Mouse (Mus musculus): Measurements from ENCODE around the gene Tarsl2. TPM values are rescaled to one million over a fixed set of nuclear protein-coding genes. Genes with fewer than 3 reads are reported as not detected.

Tarsl2 gene
- polyA plus RNA-seq, 1 experiment, result 17.9 TPM

GRCm38 (mm10) chr7:65639821-65640382 lies 4.8 kb upstream of the Tarsl2 start:
- no peak for TF ChIP-seq CTCF (IDR thresholded peaks at IDR 0.05; ENCODE audit: borderline replicate concordance, insufficient read depth, low read depth, low read length)
- TF ChIP-seq POLR2A (IDR thresholded peaks at IDR 0.05; ENCODE audit: borderline replicate concordance, insufficient read depth, low read length), result no peak
- DNase-seq, result no peak
- no peaks in the 10 kb centered on the region for H3K27me3 ChIP-seq (ENCODE audit: control insufficient read depth, insufficient read depth, low read length)
- no peak overlapping the region for H3K27ac ChIP-seq (ENCODE audit: insufficient read depth, low read length)
- H3K4me1 ChIP-seq (ENCODE audit: control insufficient read depth, insufficient read depth, low read length), result no peaks in the 10 kb centered on the region
- H3K4me3 ChIP-seq (replicated peaks; ENCODE audit: insufficient read depth, low read depth, low read length), result no peak overlapping the region
- 53% methylated on average over 6 of the region's 6 CpGs for WGBS

GRCm38 (mm10) chr7:65640672-65641071 lies 4.0 kb upstream of the Tarsl2 start:
- TF ChIP-seq POLR2A (IDR thresholded peaks at IDR 0.05; ENCODE audit: borderline replicate concordance, insufficient read depth, low read length) (no peak), CTCF (IDR thresholded peaks at IDR 0.05; ENCODE audit: borderline replicate concordance, insufficient read depth, low read depth, low read length) (no peak)
- Histone ChIP-seq H3K27me3 (ENCODE audit: control insufficient read depth, insufficient read depth, low read length) (no peaks in the 10 kb centered on the region), H3K27ac (ENCODE audit: insufficient read depth, low read length) (no peak overlapping the region), H3K4me1 (ENCODE audit: control insufficient read depth, insufficient read depth, low read length) (no peaks in the 10 kb centered on the region), H3K4me3 (replicated peaks; ENCODE audit: insufficient read depth, low read depth, low read length) (no peak overlapping the region)
- DNase-seq, result no peak
- WGBS, result 92% methylated on average over 6 of the region's 6 CpGs

- H3K27me3 ChIP-seq (ENCODE audit: control insufficient read depth, insufficient read depth, low read length), result no peaks in the 10 kb centered on the region
- no peak overlapping the region for H3K27ac ChIP-seq (ENCODE audit: insufficient read depth, low read length)
- TF ChIP-seq POLR2A (IDR thresholded peaks at IDR 0.05; ENCODE audit: borderline replicate concordance, insufficient read depth, low read length), result no peak
- peak; percentile 47; the same call in 1 of the 2 replicates for TF ChIP-seq CTCF (IDR thresholded peaks at IDR 0.05; ENCODE audit: borderline replicate concordance, insufficient read depth, low read depth, low read length)
- DNase-seq, result no peak
- no peaks in the 10 kb centered on the region for H3K4me1 ChIP-seq (ENCODE audit: control insufficient read depth, insufficient read depth, low read length)
- no peak overlapping the region for H3K4me3 ChIP-seq (replicated peaks; ENCODE audit: insufficient read depth, low read depth, low read length)
- WGBS, result 70% methylated on average over 6 of the region's 6 CpGs
These were observed 2.1 kb upstream of the Tarsl2 start for GRCm38 (mm10) chr7:65642371-65643304.

DNA sequence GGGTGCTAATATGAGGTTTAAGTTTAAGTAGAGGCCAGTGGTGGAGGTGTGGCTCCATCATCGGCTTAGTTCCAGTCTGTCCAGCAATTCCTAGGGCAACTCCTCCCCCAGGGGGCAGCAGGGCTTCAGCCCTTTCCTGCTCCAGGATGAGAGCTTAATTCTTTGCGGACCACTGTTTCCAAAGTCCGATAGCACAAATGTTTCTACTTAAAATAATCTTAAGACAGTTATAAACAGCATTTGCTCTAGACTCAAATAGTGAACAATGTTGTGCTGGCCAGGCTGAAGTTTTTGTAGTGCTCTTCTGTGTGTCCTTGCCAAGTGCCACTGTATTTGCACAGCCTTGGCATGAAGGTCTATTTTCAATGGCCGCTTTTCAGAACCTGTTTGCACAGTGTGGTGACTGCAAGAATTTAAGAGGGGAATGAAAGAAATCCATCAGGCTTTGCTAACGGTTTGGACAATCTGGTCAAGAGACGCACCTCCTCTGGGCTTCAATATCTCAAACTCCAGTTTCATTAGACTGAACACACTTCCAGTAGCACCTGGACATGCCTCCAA lies 757 bp upstream of the Tarsl2 start:
- no peak overlapping the region for H3K27ac ChIP-seq (ENCODE audit: insufficient read depth, low read length)
- no peaks in the 10 kb centered on the region for H3K27me3 ChIP-seq (ENCODE audit: control insufficient read depth, insufficient read depth, low read length)

DNA sequence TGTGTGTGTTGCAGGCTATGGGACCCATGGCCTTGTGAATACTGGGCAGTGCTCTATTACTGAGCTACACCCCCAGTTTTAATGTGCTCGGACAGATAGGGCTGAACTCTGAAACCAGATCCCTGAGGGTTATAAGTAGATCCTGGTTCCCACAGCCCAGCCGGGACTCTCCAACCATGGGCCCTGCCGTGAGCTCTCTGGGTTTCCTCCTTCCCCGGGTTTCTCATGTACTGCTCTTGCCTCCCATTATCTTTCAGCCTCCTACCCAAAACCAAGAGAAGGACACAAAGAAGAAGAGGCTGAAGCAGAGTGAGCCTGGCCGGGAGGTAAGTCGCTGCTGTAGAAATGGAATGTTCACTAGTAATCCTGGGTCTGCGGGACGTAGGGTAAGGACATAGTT lies 1.3 kb downstream of the Tarsl2 start:
- DNase-seq, result no peak
- WGBS, result 93% methylated on average over 8 of the region's 8 CpGs
- TF ChIP-seq POLR2A (IDR thresholded peaks at IDR 0.05; ENCODE audit: borderline replicate concordance, insufficient read depth, low read length) (no peak), CTCF (IDR thresholded peaks at IDR 0.05; ENCODE audit: borderline replicate concordance, insufficient read depth, low read depth, low read length) (no peak)
- Histone ChIP-seq H3K4me3 (replicated peaks; ENCODE audit: insufficient read depth, low read depth, low read length) (no peak overlapping the region), H3K27me3 (ENCODE audit: control insufficient read depth, insufficient read depth, low read length) (no peaks in the 10 kb centered on the region), H3K27ac (ENCODE audit: insufficient read depth, low read length) (no peak overlapping the region), H3K4me1 (ENCODE audit: control insufficient read depth, insufficient read depth, low read length) (no peaks in the 10 kb centered on the region)

More for the DNA sequence above, 757 bp upstream of the Tarsl2 start:
- peak in 1 of 2 experiments; percentile 17 for DNase-seq
- Histone ChIP-seq H3K4me1 (ENCODE audit: control insufficient read depth, insufficient read depth, low read length) (no peaks in the 10 kb centered on the region), H3K4me3 (replicated peaks; ENCODE audit: insufficient read depth, low read depth, low read length) (peak overlapping the region; percentile 55)
- 11% methylated on average over 6 of the region's 6 CpGs for WGBS
- TF ChIP-seq CTCF (IDR thresholded peaks at IDR 0.05; ENCODE audit: borderline replicate concordance, insufficient read depth, low read depth, low read length) (no peak), POLR2A (IDR thresholded peaks at IDR 0.05; ENCODE audit: borderline replicate concordance, insufficient read depth, low read length) (no peak)

DNA sequence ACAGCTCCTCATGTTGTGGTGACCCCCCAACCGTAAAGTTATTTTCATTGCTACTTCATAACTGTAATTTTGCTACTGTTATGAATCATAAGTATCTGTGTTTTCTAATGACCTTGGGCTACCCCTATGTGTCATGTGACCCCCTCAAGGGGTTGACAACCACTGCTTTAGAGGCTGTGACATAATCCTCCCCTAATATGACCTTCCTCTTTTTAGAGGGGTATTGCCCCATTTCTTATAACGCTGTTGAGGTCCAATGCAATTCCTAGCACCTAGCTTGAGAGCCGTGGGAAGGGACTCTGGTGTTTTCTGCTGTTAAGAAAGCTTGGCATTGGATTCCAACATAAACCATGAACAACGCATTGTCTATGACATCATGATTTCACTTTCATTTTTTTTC lies 6.0 kb downstream of the Tarsl2 start:
- WGBS, result 94% methylated on average over 4 of the region's 4 CpGs
- TF ChIP-seq POLR2A (IDR thresholded peaks at IDR 0.05; ENCODE audit: borderline replicate concordance, insufficient read depth, low read length) (no peak), CTCF (IDR thresholded peaks at IDR 0.05; ENCODE audit: borderline replicate concordance, insufficient read depth, low read depth, low read length) (no peak)
- Histone ChIP-seq H3K27ac (ENCODE audit: insufficient read depth, low read length) (no peak overlapping the region), H3K4me3 (replicated peaks; ENCODE audit: insufficient read depth, low read depth, low read length) (no peak overlapping the region), H3K4me1 (ENCODE audit: control insufficient read depth, insufficient read depth, low read length) (no peaks in the 10 kb centered on the region), H3K27me3 (ENCODE audit: control insufficient read depth, insufficient read depth, low read length) (no peaks in the 10 kb centered on the region)
- no peak for DNase-seq

GRCm38 (mm10) chr7:65657490-65658120 lies 12.9 kb downstream of the Tarsl2 start:
- TF ChIP-seq POLR2A (IDR thresholded peaks at IDR 0.05; ENCODE audit: borderline replicate concordance, insufficient read depth, low read length), result no peak
- TF ChIP-seq CTCF (IDR thresholded peaks at IDR 0.05; ENCODE audit: borderline replicate concordance, insufficient read depth, low read depth, low read length), result no peak
- Histone ChIP-seq H3K27me3 (ENCODE audit: control insufficient read depth, insufficient read depth, low read length) (no peaks in the 10 kb centered on the region), H3K4me3 (replicated peaks; ENCODE audit: insufficient read depth, low read depth, low read length) (no peak overlapping the region), H3K4me1 (ENCODE audit: control insufficient read depth, insufficient read depth, low read length) (no peaks in the 10 kb centered on the region), H3K27ac (ENCODE audit: insufficient read depth, low read length) (no peak overlapping the region)
- DNase-seq, result no peak
- 92% methylated on average over 2 of the region's 2 CpGs for WGBS
